Comparison of ENCODE assay signal across 8 mouse cellular contexts in the genomic region with DNA sequence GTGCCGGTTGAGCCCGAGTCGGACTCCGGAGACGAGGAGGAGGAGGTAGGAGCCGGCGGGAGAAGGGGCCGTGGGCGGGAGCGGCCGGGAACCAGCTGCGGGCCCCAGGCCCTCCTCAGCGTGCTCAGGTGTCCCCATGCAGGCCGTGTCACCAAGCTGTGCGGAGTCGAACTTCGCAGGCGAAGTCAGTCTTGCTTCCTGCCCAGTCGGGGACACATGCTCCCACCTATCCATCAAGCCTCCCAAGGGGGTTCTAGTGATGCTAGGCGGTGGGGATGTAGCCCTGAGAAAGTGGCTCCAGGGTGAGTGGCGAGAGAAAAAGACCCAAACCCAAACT. TPM values are rescaled to one million over a fixed set of nuclear protein-coding genes. Genes with fewer than 3 reads are reported as not detected.
DNase-seq lines count a peak whose midpoint lies in the region; ATAC-seq and TF ChIP-seq lines count a peak whose summit lies in the region.

No protein-coding gene starts in this region.

- WGBS in heart, postnatal 0 days: 0% methylated on average over 21 of the region's 21 CpGs
- WGBS in hindbrain, embryonic 12.5 days: under 1% methylated on average over 21 of the region's 21 CpGs
- under 1% methylated on average over 11 of the region's 21 CpGs for WGBS in midbrain, embryonic 13.5 days

- in situ Hi-C loops in Patski (cut with MboI; ENCODE audit: low pct_unique_long_range_greater_than_20kb): no loop called here

- CTCF ChIA-PET in Patski (lab: Charles Lee): interaction anchor here (0.8 kb wide), 2 partner anchors 8 to 10 kb away, joined by 3 read pairs; no protein-coding TSS in a partner anchor

- H3K4me3 ChIP-seq in heart, postnatal 0 days (ENCODE audit: low read depth, low read length): peak overlapping the region; percentile 75
- peak overlapping the region; percentile 89 for H3K4me3 ChIP-seq in hindbrain, embryonic 12.5 days
- H3K4me3 ChIP-seq in midbrain, embryonic 13.5 days (replicated peaks): peak overlapping the region; percentile 93

- H3K4me2 ChIP-seq in heart, postnatal 0 days (ENCODE audit: low read depth, low read length): peak overlapping the region; percentile 94
- H3K4me2 ChIP-seq in hindbrain, embryonic 12.5 days (replicated peaks): peak overlapping the region; percentile 84
- H3K4me2 ChIP-seq in midbrain, embryonic 13.5 days (replicated peaks): peak overlapping the region; percentile 99

- no peaks in the 10 kb centered on the region for H3K9me3 ChIP-seq in heart, postnatal 0 days (replicated peaks; ENCODE audit: control insufficient read depth, low read length)
- no peaks in the 10 kb centered on the region for H3K9me3 ChIP-seq in hindbrain, embryonic 12.5 days (replicated peaks)
- no peaks in the 10 kb centered on the region for H3K9me3 ChIP-seq in midbrain, embryonic 13.5 days

- H3K27me3 ChIP-seq in heart, postnatal 0 days (ENCODE audit: control insufficient read depth, insufficient read depth, low read length): no peaks in the 10 kb centered on the region
- H3K27me3 ChIP-seq in Patski: peaks cover 5% of the 10 kb centered on the region
- no peaks in the 10 kb centered on the region for H3K27me3 ChIP-seq in hindbrain, embryonic 12.5 days
- no peaks in the 10 kb centered on the region for H3K27me3 ChIP-seq in midbrain, embryonic 13.5 days

- no peak for TF ChIP-seq EP300 in heart, postnatal 0 days (IDR thresholded peaks at IDR 0.05; ENCODE audit: low read depth)

- H3K27ac ChIP-seq in heart, postnatal 0 days (ENCODE audit: low read depth): peak overlapping the region; percentile 41; the same call in 1 of the 2 replicates
- 0 out of 2 replicates have a peak overlapping the region, but pooled peaks have one; percentile 53 for H3K27ac ChIP-seq in hindbrain, embryonic 12.5 days
- H3K27ac ChIP-seq in midbrain, embryonic 13.5 days: peak overlapping the region; percentile 73; the same call in 1 of the 2 replicates

- peak overlapping the region; percentile 70 for H3K9ac ChIP-seq in heart, postnatal 0 days (replicated peaks; ENCODE audit: low read depth, low read length)
- H3K9ac ChIP-seq in hindbrain, embryonic 12.5 days: peak overlapping the region; percentile 74
- peak overlapping the region; percentile 85 for H3K9ac ChIP-seq in midbrain, embryonic 13.5 days (replicated peaks)

- POLR2A ChIA-PET in Patski (lab: Charles Lee): no interaction called here

- H3K36me3 ChIP-seq in heart, postnatal 0 days (replicated peaks; ENCODE audit: control insufficient read depth, insufficient read depth, low read length): peaks cover 25% of the 10 kb centered on the region
- H3K36me3 ChIP-seq in hindbrain, embryonic 12.5 days: peaks cover 23% of the 10 kb centered on the region
- peaks cover 27% of the 10 kb centered on the region for H3K36me3 ChIP-seq in midbrain, embryonic 13.5 days

- peak; percentile 49; the same call in 1 of the 2 replicates for ATAC-seq in heart, postnatal 0 days (ENCODE audit: insufficient read depth, low read depth)
- peak; percentile 47 for ATAC-seq in Patski
- peak; percentile 62 for ATAC-seq in hindbrain, embryonic 12.5 days (ENCODE audit: low FRiP score)
- no peak; the same call in 1 of the 2 replicates for ATAC-seq in midbrain, embryonic 13.5 days

- peaks cover 12% of the 10 kb centered on the region for H3K4me1 ChIP-seq in heart, postnatal 0 days (ENCODE audit: control insufficient read depth, insufficient read depth)
- peaks cover 15% of the 10 kb centered on the region for H3K4me1 ChIP-seq in hindbrain, embryonic 12.5 days
- H3K4me1 ChIP-seq in midbrain, embryonic 13.5 days (replicated peaks): peaks cover 21% of the 10 kb centered on the region

- TF ChIP-seq CTCF in heart, postnatal 0 days (IDR thresholded peaks at IDR 0.05; ENCODE audit: low read depth): no peak
- TF ChIP-seq CTCF in Patski (IDR thresholded peaks at IDR 0.05): no peak

- no peak for DNase-seq in heart, postnatal 0 days (ENCODE audit: low spot score)
- no peak for DNase-seq in heart, adult 18-20 months
- DNase-seq in Patski (ENCODE audit: low read depth, low spot score): no peak
- DNase-seq in spleen, postnatal 36 days (ENCODE audit: low spot score in 2 of 2): no peak
- no peak for DNase-seq in cerebellum, adult 9-10 months
- DNase-seq in left cerebral cortex, postnatal 36 days (ENCODE audit: low spot score in 2 of 2): no peak

- intact Hi-C loops in left cerebral cortex, postnatal 36 days (cut with DNase I): loop anchor here (5.0 kb wide), 1 partner anchor 42 kb away; no protein-coding TSS in a partner anchor

RNA-seq across cellular contexts. Expression of a gene that starts 0.4 kb away (rescaled TPM):
- total RNA-seq in heart, postnatal 0 days (2014; rRNA removed; ENCODE audit: low replicate concordance): 11.1 and 13.9 TPM in 2 replicates
- 17.2 and 17.3 TPM in 2 replicates for polyA plus RNA-seq in heart, postnatal 0 days (2015; fragmentation: Nextera tagmentation; extraction: Ambion mirVana)
- total RNA-seq in heart, adult 18-20 months (2021): 10 to 100 TPM in 1 of 2 experiments, 1 to 10 TPM in 1; 9.8 to 10.1 TPM
- polyA plus RNA-seq in Patski (2021): 53.2 TPM
- polyA plus RNA-seq in hindbrain, embryonic 12.5 days (2016; fragmentation: Nextera tagmentation; extraction: Ambion mirVana): 42.0 and 50.1 TPM in 2 replicates
- polyA plus RNA-seq in midbrain, embryonic 13.5 days (2015; fragmentation: Nextera tagmentation; extraction: Ambion mirVana): 40.3 TPM in 2 replicates
- total RNA-seq in left cerebral cortex, postnatal 36 days (2021): 10 to 100 TPM; 26.0 to 39.1 TPM

RNA-seq across cellular contexts. Expression of a gene that starts 19.3 kb away (rescaled TPM):
- 9.5 and 23.9 TPM in 2 replicates for total RNA-seq in heart, postnatal 0 days (2014; rRNA removed; ENCODE audit: low replicate concordance)
- 41.7 and 42.5 TPM in 2 replicates for polyA plus RNA-seq in heart, postnatal 0 days (2015; fragmentation: Nextera tagmentation; extraction: Ambion mirVana)
- 10 to 100 TPM; 40.5 to 45.5 TPM for total RNA-seq in heart, adult 18-20 months (2021)
- polyA plus RNA-seq in Patski (2021): 81.0 TPM
- polyA plus RNA-seq in hindbrain, embryonic 12.5 days (2016; fragmentation: Nextera tagmentation; extraction: Ambion mirVana): 115 and 130 TPM in 2 replicates
- polyA plus RNA-seq in midbrain, embryonic 13.5 days (2015; fragmentation: Nextera tagmentation; extraction: Ambion mirVana): 119 and 121 TPM in 2 replicates
- 10 to 100 TPM; 62.9 to 70.6 TPM for total RNA-seq in left cerebral cortex, postnatal 36 days (2021)

RNA-seq across cellular contexts. Expression of a gene that starts 47.5 kb away (rescaled TPM):
- 25.0 and 35.4 TPM in 2 replicates for total RNA-seq in heart, postnatal 0 days (2014; rRNA removed; ENCODE audit: low replicate concordance)
- polyA plus RNA-seq in heart, postnatal 0 days (2015; fragmentation: Nextera tagmentation; extraction: Ambion mirVana): 6.0 and 6.9 TPM in 2 replicates
- total RNA-seq in heart, adult 18-20 months (2021): 10 to 100 TPM; 40.6 to 45.6 TPM
- 30.2 TPM for polyA plus RNA-seq in Patski (2021)
- polyA plus RNA-seq in hindbrain, embryonic 12.5 days (2016; fragmentation: Nextera tagmentation; extraction: Ambion mirVana): 9.4 and 9.7 TPM in 2 replicates
- 6.0 and 7.8 TPM in 2 replicates for polyA plus RNA-seq in midbrain, embryonic 13.5 days (2015; fragmentation: Nextera tagmentation; extraction: Ambion mirVana)
- total RNA-seq in left cerebral cortex, postnatal 36 days (2021): 10 to 100 TPM; 69.8 to 73.5 TPM
